Mouse (Mus musculus) adrenal gland, postnatal 36 days (tissue): ENCODE measurements around the gene Bcl11b. TPM values are rescaled to one million over a fixed set of nuclear protein-coding genes. Genes with fewer than 3 reads are reported as not detected.

ENCODE experiments used
- DNase-seq, 2 experiments: peaks; one replicate each; pipeline ENCODE4 v3.0.0; 2021; ENCODE audit warnings: mixed read lengths in 1 of 2
- long read RNA-seq, 2 experiments: library from polyadenylated mRNA; stranded (forward); transcript quantifications; one replicate each; pipeline ENCODE4 v2.0.0; 2021; ENCODE audit warnings: borderline sequencing depth in 2 of 2
- total RNA-seq, 2 experiments: library from RNA; stranded (reverse); gene quantifications; 2 replicates each; pipeline ENCODE4 v1.2.3; 2021

The Bcl11b gene
- total RNA-seq: under 1 TPM; 0.07 to 0.50 TPM
- long read RNA-seq, experiment 1, partial matches to known transcripts: 1 of 2 reads
- long read RNA-seq, experiment 1, other reads (novel, unspliced or antisense): 1 of 2 reads
- long read RNA-seq, experiment 2: 0 reads

DNA sequence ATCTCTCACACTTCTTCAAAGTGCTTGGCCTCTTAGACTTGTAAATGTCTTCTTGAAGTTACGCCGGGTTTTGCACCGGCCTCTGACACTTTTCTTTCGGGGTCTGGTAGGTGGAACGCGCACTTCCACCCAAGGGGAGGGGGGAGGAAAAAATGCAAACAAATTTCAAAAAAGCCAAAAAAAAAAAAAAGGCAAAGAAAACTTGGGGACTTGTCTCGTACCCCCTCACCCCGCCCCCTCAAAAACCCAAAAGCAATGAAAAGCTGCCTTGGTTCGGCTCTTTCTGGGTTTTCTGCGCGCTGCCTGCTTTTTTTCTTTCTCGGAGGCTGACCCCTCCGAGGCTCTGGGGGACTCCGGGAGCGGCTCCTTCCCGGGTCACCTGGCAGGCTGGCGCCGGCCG, at the start of gene Bcl11b:
Gene Bcl11b, minus strand, starts transcription at position 120 of the 400 bp plus-strand sequence.
- no peak for DNase-seq

DNA sequence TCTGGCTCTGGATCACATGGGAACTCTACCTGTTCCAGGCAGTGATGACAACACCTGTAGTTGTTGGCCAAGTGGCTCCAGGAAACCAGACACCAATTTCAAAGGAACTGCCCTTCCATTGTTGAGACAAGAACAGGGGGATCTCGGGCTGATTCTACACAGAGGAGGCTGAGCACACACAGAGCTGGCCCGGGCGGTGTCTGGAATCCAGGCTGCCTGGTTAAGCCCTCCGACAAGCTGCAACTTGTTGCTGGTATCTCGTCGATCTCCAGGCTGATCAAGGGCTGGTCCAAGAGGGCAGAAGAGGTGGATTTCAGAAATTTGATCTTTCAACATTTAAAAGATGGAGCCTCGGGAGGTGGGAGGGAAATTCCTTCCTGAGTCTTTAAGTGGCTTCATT, 47.6 kb upstream of the Bcl11b start:
- DNase-seq: no peak

DNA sequence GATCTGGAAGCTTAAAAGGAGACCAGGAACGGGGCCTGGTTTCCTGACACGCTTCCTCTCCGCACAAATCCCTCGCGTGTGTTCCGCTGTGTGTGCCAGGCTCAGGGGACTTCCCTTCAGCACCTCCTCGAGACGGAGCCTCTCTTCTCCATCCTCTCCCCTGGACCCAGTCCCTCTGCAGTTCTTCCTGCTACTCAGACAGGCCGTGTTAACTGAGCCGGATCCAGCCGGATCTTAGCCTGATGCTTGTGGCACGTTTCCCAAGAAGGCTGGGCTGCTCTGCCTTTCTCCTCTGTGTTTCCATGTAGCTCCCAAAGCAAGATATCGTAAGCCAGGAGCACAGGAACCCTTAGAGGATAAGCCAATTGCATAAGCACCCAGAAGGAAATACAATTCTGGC, 46.2 kb upstream of the Bcl11b start:
- no peak for DNase-seq

DNA sequence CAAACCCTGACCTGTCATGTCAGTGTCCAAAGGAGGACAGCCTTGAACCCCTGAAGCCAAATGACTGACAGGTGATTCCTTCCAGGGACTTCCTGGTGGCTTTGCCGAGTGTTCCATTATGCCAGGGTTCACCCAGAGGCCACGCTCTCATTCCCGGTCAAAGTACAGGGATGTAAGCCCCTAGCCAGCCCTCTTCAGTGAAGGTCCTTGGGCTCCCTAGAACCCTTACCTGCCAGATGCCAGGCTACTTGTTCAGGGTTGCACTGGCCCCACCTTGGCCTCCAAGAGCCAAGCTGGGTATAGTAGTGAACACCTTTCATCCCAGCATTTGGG, 38.8 kb upstream of the Bcl11b start:
- DNase-seq: no peak

DNA sequence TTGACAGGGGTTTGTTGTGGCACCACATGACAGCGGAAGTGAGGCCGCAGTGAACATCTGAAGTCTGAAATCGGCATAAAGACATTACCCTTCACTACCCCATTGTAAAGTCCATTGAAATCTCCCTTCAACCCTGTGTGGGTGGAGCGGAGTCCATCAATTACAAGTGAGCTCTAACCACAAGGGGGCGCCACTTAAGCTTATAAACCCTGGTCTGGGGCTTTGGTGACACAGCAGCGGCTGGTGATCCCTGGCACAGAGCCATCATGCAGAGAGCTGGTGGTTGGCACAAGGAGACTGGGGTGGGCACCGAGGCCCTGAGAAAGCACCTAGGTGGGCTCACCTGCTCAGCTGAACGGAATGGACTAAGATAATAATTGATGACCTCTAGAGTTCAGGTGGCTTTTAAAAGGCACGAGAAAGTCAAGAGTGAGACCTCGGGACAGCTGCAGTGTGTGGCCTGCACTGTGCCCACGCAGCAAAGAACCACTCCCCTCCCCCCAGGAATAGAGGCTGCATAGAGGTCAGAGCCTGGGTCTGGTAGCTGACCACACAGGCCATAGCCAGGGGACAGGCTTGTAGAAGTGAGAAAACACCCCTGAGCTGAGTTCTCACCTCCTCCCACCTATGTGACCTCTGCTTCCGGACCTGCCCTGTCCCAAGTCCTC, 38.3 kb upstream of the Bcl11b start:
- peak; percentile 81 to 88 for DNase-seq

DNA sequence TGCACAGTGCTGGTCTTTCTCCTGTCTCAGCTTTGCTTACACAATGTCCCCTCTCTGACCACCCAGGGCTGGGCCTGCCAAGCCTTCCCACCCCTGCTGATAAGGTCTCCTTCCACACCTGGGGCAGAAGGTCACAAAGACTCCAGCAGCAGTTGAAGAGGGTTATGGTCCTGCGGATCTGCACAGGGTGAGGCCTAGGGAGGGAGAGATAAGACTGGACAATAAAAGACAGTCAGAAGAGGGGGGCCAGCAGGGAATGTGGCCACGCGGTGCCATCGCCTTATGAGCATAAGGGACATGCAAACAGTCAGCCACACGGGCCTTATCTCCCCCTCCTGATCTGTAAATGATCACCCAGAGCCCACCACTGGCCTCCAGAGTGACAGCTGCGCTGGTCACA, 34.0 kb upstream of the Bcl11b start:
- no peak for DNase-seq

DNA sequence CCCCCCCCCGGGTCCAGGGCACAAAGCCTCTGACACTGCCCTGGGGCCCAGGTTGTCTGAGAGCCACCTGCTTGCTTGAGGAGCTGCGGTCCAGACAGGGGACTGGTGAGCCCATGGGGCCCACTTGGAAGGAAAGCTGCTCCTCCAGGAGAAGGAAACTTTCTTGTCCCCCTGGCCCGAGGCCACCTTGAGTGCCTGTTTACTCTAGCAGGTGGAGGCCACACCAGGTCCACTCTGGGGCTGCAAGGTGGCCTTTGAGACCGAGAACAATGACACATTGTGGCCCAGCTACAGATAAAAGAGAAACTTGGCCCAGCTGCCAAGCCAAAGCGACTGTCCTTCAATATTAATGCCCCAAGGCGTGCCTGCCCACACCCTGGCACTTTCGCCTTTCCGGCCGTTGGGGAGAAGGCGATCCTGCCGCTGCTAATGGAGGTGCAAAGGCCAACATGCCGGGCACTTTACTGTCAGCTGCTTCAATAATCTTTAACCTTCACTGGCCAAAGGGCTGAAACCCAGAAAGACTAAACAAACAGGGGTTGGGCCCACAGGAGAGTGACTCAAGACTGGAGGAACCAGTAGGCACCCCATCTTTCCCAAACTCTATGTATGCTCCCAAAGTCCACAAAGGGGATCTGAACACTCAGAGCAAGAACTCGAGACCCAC, 32.1 kb upstream of the Bcl11b start:
- no peak for DNase-seq

DNA sequence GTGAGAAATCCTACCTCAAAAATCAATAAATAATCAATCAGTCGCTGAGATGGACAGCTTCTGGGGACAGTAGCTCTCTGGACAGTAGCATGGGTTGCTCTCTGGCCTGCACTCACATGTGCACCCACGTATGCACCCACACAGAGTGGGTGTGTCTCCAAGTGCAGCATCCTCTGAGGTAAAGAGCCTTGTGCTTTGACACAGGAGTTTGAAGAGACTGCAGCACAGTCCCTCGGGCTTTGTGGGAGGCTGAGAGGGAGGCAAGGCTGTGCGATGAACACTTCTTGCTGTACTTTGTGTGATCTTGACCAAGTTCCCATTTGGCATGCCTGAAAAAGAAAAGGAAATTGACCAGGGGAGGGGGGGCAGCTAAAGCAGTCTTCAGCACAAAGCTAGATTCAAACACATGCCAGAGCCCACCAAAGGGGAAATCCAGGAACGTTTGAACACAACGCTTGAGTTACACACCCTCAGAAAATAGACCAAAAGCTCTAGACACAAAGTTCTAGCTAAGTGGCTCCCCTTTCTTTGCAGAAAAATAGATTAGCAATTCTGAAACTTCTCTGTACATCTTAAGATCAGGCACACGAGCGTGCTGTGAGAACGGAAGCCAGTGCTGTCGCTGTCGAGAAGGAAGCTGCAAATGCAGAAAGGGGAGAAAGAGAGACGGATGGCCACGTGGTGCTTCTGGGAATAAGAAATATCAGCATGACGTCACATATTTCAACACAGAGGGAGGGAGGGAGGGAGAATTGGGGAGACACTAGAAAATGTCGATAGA, 19.6 kb upstream of the Bcl11b start:
- DNase-seq: no peak

DNA sequence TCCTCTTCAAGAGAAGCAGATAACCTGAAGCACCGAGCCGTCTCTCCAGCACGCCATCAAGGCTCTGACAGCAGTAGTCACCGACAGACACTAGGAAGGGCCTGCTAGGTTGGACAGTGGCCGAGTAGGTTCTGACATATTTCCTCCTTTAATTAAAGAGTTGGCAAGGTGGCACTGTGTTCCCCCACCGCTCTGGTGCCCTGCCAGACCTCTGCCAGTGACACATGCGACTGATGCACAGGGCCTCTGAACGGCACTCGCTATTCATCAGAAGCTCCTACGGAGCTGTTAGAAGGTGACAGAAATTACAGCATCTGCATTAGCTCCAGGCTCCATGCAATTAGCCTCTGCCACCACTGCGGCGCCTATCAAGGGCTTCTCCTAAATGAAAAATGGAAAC, 8.6 kb upstream of the Bcl11b start:
- no peak for DNase-seq

DNA sequence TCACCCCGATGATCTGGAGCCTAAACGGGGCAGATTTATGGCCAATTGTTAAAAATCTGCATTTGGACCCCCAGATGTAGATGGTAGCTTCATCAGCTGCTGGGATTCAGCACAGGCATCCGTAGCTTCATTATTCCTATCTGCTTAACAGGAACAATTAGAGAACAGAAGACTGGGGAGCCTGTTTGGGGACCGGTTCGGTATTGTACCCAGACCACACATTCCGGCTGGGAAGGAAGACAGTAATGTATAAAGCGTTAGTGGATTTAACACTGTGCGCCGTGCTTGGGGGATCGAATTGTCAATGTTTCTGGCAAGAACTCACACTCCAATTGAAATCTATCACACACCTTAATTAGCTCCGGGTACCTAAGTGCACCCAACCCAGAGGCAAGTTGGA, 6.9 kb upstream of the Bcl11b start:
- DNase-seq: no peak

DNA sequence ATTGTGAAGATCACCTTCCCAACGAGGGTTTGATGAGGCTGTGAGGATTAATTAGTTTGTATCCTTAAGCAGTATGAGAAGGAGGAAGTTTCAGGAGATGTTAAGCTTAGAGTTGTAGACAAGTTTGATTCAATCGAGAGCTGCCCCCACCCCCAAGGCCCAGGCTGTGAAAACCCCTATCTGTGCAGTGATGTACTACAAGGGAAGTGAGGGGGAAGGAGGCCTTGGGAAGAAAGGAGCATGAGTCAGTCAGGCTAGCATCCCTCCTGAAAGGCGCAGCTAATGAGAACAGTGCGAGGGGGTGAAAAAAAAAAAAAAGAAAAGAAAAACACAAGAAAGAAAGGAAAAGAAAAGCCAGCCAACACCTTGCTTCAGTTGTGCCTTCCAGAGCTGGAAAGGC, 5.8 kb upstream of the Bcl11b start:
- no peak for DNase-seq

DNA sequence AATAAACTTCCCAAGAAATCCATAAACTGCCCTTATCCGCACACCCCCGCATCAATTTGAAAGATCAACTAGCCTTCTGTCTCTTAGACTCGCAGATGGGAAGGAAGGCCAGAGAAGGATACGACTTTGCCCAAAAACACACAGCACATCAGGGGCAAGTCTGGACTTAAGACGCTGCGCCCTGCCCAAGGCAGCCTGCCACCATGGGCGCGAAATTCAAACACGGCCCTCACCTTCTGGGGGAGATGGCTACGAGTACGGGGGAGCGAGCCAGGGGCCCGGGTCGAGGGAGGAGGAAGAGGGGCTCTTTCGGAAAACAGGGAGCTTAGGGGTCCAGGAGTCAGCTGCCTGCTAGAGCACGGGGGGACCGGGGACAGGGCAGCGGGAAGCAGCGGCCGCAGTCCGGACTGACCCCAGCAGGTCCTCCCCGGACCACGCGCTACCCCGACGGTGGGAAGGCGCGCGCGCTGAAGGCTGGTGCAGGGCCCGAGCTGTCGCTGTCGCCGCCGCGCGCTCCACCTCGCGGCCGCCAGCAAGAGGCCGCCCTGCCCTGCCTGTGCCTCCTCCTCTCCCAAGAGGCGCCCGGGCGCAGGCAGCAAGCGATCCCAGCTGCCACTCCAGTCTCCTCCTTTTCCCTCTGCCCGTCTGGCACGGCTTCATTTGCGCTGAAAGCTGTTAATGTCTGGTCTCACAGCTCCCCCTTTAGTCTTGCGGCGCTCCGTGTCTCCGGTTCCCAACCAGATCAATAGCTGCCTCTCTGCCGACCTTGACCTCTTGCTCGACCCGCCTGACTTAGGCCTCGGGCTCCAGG, 2.6 kb upstream of the Bcl11b start:
- DNase-seq: peak; percentile 66 to 77

DNA sequence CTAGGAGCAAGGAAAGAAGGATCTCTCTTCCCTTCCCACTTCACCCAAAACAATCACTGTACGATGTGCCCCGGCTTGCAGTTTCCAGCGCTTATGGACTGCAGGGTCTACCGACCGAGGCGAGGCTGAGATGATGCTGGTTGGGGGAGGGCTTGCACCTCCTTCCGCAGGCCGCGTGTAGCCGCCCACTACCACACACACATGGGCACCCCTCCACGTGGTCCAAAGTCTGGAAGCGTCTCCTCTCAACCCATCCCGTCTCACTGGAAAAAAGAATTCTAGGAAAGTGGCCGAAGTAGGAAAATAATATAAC, 2.0 kb upstream of the Bcl11b start:
- no peak for DNase-seq

DNA sequence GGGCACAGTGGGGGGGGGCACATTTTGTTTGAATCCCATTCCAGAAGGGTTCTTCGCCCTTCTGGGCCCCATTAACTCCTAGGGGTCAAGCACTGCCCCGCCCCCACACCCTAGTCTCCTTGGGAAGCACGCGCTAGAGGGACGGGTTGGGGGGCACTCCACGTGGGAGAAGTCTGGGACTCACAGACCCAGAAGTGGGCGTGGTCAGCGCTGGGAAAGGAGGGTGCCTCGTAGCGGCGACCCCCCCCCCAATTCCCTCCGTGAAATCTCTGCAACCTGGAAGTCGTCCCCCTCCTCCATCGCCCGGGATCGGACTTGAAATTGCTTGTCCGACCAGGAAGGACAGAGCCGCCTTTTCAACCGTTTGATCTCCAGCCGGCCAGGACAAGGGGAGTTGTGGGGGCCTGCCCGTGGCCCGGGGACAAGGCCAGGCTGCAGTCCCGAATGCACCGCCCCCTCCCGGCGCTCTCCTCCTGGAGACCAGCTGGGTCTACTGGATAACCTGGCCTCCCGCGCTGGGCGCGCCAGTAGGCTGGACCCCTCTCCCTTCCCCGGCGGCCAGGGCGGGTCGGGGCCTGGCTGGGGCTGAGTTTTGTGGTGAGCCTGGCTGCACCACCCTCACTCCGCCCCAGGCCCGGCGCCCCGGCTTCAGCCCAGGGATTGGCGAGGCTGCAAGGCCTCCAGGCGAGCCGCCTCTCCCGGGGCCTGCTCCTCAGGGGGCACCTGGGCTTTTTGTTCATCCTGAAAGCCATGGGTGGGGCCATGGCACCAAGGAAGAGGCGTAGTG, 1.5 kb upstream of the Bcl11b start:
- DNase-seq: peak in 1 of 2 experiments; percentile 24

DNA sequence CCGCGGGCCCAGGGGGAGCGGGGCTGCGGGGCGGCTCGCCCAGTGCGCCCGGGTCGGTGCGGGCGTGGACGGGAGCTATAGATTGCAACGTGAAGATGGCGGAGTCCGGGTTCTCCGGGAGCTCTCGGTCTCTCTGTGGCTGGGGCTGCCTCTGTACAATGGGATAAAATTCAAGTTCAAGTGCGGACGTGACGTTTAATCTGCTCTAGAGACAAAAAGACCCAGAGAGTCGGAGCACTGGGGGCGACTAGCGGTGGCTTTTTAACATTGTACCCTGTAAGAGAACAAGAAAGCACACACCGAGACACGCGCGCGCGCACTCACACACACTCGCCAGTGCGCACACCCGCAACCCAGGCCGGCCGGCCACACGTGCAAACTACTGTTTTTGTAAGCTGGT, 526 bp upstream of the Bcl11b start:
- peak; percentile 53 to 63 for DNase-seq

DNA sequence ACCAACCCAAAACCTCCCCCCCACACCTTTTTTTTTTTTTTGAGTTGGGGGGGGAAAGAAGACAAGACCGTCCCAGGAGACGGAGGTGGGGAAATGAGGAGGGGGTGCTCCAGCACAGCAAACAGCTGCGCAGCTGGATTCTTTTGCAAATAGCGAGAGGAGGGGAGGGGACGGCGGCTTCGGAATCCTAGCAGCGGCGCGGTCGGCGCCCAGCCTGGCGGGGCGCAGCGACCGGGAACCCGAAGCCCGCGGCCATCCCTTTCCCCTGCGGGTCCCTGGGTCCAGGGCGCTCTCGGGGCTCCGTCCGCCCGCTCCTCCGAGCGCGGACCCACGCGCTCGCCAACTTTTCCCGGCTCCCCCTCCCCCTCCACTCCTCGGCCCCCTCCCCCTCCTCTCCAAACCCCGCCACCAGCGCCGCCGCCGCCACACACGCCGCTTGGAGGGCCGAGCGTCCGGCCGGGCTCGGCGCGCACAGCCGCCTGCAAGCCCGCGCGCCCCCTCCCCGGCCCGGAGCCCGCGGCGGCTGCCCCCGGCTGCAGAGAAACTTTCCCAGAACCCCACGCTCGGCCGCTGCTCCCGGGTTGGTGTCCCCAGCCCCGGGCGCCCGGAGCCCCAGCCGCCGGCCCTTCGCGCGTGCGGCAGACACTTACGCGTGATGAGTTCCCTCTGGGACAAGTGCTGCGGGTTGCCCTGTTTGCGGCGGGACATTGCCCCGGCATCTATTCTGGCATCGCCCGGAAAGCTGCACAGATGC, 789 bp downstream of the Bcl11b start:
- DNase-seq: peak in 1 of 2 experiments; percentile 22

DNA sequence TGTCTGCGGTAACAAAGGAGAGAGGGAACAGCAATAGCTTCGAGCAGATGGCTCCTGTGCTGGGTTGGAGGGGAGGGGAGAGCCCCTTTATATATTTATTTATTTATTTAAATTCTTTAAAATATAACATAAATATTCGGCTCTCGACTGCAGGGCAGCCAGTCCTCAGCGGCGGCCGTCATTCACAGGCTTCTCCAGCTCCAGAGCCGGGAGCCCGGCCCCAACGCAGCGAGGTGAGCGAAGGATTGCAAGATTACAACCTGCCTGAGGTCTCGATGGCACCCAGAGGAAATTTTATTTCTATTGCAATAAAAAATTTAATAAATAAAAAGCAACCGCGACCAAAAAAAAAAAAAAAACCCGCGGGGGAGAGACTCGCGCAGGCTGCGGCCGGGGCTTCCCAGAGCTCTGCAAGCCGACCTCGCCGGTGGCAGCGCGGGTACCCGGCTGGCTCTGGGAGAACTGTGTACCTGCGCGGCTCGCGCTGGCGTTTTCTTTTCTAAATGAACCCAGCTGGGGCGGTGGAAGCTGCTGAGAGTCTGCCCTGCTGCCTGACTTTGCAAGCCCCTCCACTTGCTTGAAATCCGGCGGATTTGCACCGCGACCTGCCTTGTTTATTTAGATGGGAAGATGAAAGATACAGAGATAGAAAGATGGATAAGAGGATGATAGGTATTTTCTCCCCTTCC, 1.6 kb downstream of the Bcl11b start:
- no peak for DNase-seq

DNA sequence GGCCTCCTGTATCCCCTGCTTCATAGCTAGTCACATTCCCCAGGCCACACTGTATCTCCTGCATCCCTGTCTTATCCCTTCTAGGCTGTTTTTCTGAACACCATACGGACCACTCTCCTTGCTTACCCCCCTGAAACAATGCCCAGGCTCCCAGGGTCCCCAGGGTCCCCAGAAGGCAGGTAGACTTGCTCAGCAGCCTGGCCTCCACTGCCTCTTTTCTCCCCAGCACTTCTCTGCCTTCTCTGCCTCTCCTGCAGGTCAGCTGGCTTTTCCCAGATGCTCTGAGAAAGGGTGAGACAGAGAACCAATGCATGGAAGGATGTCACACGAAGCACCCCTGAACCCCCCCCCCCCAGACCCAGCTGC, 2.7 kb downstream of the Bcl11b start:
- no peak for DNase-seq

DNA sequence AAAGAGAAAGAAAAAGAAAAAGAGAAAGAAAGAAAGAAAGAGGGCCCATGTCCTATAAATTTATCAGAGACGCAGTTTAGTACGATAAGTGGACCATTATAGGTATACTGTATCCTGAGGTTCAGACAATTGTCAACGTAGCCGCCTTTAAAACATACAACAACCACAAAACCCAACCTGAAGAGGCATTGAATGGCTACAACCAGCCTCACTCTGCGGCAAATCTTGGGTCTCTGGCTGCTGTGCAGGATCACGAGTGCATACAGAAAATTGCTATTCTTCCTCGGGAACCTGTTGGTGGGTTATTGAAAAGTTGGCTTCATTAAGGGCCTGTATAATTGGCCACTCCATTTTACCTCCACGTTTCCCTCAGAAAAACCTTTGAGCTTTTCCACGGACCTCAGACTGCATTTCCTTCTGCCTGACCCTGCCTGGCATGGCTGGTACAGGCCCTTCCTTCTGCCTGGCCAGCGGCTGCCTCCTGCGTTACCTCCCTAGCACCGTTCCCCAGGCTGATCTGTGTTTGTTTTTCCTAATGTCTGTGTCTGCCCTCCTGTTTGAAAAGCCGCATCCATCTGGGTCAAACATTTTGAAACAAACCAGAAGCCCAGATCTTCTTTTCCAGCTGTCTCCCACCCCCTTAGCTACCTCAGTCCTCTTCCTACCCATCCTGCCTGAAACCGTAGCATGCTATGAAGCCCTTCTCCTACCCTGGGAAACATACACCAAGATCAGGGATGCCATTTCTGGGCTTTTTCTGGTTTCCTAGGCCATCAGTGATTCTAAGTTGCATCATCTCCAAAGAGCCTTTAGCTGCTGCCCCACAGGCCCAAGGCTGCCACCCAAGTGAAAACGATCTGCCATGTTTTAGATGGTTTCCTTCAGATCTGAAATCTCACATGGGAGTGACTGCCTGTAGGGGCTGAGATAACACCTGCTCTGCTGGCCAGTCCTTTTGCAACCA, 3.4 kb downstream of the Bcl11b start:
- no peak for DNase-seq
